Mouse (Mus musculus) olfactory bulb, adult 2 months (tissue): ENCODE results near the gene Majin.

Source experiments
- CTCF ChIP-seq: fragments of 200-500 bp; IDR thresholded peaks from 2 replicates; pipeline ENCODE4 v1.5.1; 2012; ENCODE audit warnings: low read depth, mild to moderate bottlenecking, low read length, moderate library complexity; ENCODE audit not compliant: insufficient read depth
- POLR2A ChIP-seq: fragments of 200-500 bp; IDR thresholded peaks from 2 replicates; pipeline ENCODE4 v1.6.1; 2012; ENCODE audit warnings: mild to moderate bottlenecking, low read depth, low read length, moderate library complexity; ENCODE audit not compliant: insufficient read depth

GRCm38 (mm10) chr19:6245806-6246205 is 61.6 kb downstream of the Majin start:
- TF ChIP-seq CTCF: no peak
- TF ChIP-seq POLR2A: no peak
